Mouse (Mus musculus): ENCODE results near the gene Naa15.

Gene Naa15

DNA sequence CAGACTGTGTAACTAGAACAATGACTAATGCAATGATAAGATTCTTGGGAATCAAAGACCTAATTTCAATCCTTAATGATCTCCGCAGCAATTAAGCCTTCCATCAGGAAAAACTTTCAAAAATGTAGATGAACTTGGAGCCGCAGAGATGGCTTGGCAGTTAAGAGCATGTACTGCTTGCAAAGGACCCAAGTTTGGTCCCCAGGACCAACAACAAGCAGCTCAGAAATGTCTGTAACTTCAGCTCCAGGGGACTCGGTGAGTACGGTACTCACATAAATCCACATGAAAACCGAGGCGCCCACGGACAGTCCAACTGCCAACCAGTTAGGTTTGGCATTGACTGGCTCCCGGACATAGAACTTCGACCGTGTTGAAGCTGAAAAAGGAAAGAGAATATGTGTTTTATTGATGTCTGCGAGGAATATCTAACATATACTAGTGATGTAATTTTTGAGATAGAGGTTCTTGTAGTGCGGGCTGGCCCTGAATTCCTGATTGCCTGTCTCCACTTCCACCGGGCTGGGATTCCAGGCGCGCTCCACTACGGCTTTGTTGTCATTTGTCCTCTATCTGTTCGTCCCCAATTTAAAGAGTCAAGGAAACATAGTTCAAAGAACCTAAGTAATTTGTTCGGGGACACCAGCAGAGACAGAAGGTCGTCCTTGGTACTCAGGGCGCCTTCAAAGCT, 6.9 kb upstream of the Naa15 start:
- CTCF ChIA-PET, result interaction anchor here (0.6 to 1.7 kb wide), 18 partner anchors 8 to 861 kb away, joined by 3 to 20 read pairs (median 3); partner anchors contain the start of gene Mgarp (in 1 of the 4)
- POLR2A ChIA-PET, result interaction anchor here (0.5 to 12.6 kb wide), 27 partner anchors 8 to 184 kb away, joined by 3 to 127 read pairs (median 4); partner anchors contain the start of genes Mgarp (in 3 of the 4), Rab33b (in 2 of the 4) and Noct (in 1 of the 4)

DNA sequence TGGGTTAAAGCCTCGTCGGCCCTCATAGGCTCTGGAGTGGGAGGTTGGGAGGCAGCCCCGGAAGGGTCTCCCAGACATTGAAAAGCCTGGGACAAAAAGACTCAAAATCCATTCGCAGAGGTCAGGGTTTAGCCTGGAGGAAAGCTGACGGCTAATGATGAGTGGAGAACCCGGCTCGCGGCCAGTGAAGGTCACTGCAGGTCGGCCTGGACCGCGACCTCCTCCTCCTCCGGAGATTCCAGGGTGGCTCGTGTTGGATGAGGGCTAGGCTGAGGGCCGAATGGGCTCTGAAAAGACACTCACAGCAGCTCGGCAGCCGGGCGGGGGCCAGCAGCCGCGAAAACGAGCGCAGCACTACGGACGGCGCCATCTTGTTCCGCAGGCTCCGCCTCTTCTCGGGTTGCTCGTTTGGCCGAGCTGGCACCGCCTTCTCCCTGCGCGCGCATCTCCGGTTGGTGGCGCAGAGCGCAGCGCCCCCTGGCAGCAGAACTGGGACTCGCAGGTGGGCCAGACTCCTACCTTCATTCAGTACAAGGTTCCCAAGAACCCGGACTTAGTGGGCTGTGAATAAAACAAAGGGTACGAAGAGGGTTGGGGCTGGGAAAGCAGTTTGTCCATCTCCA, 6.3 kb upstream of the Naa15 start, which contains the start of gene Ndufc1:
TSS of gene Ndufc1 (minus strand) at position 428 of the 623 bp plus-strand sequence.
- ChIA-PET POLR2A (interaction anchor here (0.5 to 12.6 kb wide), 30 partner anchors 7 to 342 kb away, joined by 3 to 127 read pairs (median 4); partner anchors contain the start of genes Mgarp (in 3 of the 4) and Rab33b (in 2 of the 4)), CTCF (interaction anchor here (0.6 to 1.7 kb wide), 24 partner anchors 9 to 861 kb away, joined by 3 to 20 read pairs (median 3); partner anchors contain the start of gene Mgarp (in 1 of the 4))

DNA sequence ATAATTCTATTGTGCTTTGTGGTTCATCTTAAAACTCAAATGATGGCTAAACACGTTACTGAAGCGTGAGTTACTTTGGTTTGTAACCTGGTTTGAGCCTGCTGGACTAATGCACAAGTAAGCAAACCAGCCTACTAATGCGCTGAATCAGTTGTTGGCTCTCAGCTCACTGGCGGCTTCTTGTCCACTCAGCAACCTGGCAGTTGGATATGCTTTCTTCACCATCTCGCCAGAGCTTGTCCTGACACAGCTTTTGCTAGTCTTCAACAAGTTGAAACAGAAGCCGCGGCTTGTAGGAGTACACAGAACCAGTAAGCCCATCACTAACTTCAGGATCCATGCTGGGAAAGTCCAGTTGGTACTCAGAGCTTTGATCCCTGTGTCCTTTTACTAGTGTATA, 2.5 kb upstream of the Naa15 start:
- POLR2A ChIA-PET, result interaction anchor here in 3 of 4 experiments (0.7 to 12.6 kb wide), 12 partner anchors 10 to 226 kb away, joined by 3 to 127 read pairs (median 4); partner anchors contain the start of gene Mgarp (in 1 of the 3)
- CTCF ChIA-PET, result interaction anchor here in 1 of 4 experiments (0.6 kb wide), 1 partner anchor 11 kb away, joined by 5 read pairs; no protein-coding TSS in a partner anchor

DNA sequence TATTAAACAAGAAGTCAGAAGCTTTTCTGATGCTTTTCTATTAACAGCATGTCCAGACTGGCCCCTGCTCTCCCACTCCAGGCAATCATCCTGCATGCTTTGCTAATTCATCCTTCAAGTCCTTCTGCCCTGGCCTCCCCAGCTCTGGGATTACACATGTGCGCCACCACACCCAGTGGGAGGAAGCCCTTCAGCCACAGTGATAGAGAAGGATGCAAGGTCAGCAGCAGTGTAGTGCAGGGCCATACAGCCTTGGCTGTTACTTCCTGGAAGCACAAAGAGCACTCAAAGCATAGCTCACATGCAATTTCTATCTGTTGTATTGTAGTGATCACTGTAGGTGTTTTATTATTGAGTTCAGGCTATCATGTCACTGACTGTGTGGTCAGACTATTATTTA, 1.7 kb upstream of the Naa15 start:
- ChIA-PET POLR2A (interaction anchor here in 3 of 4 experiments (0.7 to 12.6 kb wide), 16 partner anchors 8 to 225 kb away, joined by 3 to 127 read pairs (median 4); partner anchors contain the start of gene Mgarp (in 1 of the 3)), CTCF (interaction anchor here in 3 of 4 experiments (0.5 to 0.7 kb wide), 3 partner anchors 10 to 1214 kb away, joined by 3 to 5 read pairs (median 3); no protein-coding TSS in a partner anchor)

DNA sequence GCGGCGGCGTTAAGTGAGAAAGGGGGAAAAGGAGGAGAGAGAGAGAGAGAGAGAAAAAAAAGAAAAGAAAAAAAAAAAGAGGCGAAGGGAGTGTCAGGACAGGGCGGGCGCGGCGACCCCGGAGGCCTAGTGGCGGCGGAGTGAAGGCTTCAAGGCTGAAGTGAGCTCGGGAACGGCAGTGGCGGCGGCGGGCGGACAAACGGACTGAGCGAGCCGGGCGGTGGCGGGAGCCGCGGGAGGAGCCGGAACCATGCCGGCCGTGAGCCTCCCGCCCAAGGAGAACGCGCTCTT, 1.1 kb downstream of the Naa15 start:
- POLR2A ChIA-PET, result interaction anchor here in 3 of 4 experiments (0.6 to 12.6 kb wide), 12 partner anchors 9 to 68 kb away, joined by 3 to 127 read pairs (median 4); partner anchors contain the start of genes Mgarp (in 2 of the 3) and Rab33b (in 1 of the 3)
- CTCF ChIA-PET, result interaction anchor here in 1 of 4 experiments (1.2 kb wide), 1 partner anchor 17 kb away, joined by 3 read pairs; no protein-coding TSS in a partner anchor

DNA sequence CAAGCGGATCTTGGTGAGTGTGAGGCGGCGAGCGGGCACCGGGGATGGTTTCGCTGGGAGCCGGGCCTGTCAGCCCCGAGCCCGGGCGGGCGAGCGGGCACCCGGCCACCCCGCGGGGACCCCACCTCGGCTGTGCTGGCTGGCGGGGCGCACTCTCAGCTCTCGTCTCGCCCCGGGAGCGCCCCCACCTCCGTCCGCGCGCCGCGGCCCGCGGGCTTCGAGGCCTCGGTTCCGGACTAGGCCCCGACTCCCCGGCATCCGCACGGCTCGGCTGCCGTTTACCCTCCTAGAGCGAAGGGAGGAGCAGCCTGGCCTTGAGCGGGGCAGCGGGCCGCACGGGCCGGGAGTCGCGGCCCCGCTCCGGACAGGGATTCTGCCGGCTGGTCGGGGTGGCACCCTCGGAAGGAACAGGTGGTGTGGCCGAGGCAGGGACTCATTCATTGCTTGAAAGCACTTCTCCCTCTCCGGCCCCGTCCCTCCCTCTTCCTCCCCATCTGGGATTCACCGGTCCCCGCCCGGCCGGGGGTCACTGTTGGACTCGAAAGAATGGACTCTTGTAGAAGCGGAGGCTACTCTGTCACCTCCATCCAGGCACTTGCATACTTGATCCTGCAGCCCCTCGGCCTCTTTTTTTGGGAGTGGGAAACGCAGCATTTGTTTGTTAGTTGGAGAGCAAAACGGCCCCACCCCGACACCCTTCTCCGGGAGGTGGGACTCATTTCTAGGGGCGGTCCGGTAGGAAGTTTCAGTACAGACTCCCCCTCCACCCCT, 1.6 kb downstream of the Naa15 start:
- CTCF ChIA-PET, result interaction anchor here in 1 of 4 experiments (1.2 kb wide), 1 partner anchor 18 kb away, joined by 3 read pairs; no protein-coding TSS in a partner anchor
- POLR2A ChIA-PET, result interaction anchor here (0.6 to 12.6 kb wide), 15 partner anchors 9 to 67 kb away, joined by 3 to 127 read pairs (median 4); partner anchors contain the start of genes Mgarp (in 2 of the 4) and Rab33b (in 1 of the 4)

DNA sequence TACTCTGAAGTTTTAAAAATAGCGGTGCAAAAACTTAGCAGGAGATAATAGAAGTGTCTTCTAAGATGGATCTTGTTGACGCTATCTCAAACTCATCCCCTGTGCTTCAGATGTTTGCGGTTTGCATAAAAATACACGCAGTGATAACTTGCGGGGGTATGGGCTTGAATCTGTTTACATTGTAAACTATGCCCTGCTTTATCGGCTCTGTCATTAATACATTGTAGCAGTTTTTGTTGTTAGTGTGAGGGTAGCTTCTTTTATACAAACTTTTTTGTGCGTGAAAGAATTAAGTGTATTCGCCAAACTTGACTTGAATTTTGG, 2.1 kb downstream of the Naa15 start:
- CTCF ChIA-PET, result no interaction called here
- POLR2A ChIA-PET, result interaction anchor here in 3 of 4 experiments (0.7 to 12.6 kb wide), 6 partner anchors 12 to 66 kb away, joined by 3 to 127 read pairs (median 4); partner anchors contain the start of gene Mgarp (in 1 of the 3)

DNA sequence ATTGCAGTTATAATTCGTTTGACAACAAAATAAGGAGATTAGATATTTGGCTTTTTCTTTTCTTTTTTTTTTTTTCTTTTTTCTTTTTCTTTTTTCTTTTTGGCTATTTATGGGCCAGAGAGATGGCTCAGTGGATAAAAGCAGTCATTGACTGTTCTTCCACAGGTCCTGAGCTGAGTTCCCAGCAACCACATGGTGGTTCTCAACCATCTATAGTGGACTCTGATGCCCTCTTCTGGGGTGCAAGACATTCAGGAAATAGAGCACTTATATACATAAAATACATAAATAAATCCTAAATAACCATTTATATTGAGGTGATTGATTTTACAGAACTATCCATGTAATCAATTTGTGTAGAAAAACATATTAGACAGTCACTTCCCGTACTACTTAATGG, 2.5 kb downstream of the Naa15 start:
- CTCF ChIA-PET, result no interaction called here

DNA sequence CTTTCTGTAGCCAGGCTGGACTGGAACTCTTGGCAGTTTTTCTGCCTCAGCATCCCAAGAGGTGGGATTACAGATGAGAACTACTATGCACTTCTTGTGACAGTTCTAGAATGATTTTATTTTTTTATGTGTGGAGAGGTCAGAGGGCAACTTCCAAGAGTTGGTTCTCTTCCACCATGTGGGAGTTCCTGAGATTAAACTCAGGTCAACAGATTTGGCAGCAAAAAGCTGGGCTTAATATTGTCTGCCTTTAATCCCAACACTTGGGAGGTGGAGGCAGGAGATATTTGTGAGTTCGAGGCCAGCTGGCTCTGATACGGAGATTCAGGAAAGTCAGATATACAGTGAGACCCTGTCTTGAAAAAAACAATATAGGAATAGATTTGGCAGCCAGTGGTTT, 3.0 kb downstream of the Naa15 start:
- ChIA-PET CTCF (no interaction called here), POLR2A (interaction anchor here in 1 of 4 experiments (0.7 to 12.6 kb wide), 4 partner anchors 11 to 1747 kb away, joined by 3 to 127 read pairs (median 4); partner anchors contain the start of gene Mgarp)

More for the DNA sequence above, 2.5 kb downstream of the Naa15 start:
- POLR2A ChIA-PET, result interaction anchor here in 3 of 4 experiments (0.7 to 12.6 kb wide), 7 partner anchors 11 to 1748 kb away, joined by 3 to 127 read pairs (median 3); partner anchors contain the start of gene Mgarp (in 1 of the 3)

DNA sequence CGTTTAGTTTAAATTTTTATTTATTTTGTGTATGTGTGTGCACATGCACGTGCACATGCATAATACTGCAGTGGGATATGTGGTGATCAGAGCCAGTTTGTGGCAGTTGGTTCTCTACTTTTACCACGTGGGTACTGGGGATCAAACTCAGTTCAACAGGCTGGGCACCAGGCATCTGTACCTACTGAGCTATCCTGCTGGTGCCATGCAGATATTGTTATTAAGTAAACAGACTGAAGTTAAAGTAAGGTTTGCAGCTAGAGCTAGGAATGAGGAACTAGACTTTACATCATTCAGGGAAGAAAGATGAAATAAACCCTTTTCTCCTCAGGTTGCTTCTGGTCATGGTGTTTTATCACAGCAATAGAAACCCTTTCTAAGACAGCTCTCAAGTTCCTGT, 7.0 kb downstream of the Naa15 start:
- ChIA-PET POLR2A (interaction anchor here in 2 of 4 experiments (1.3 to 6.0 kb wide), 6 partner anchors 9 to 64 kb away, joined by 5 to 35 read pairs (median 8); partner anchors contain the start of gene Ndufc1 (in 1 of the 2)), CTCF (interaction anchor here in 2 of 4 experiments (0.6 to 0.8 kb wide), 2 partner anchors 13 to 21 kb away, joined by 3 read pairs; partner anchors contain the start of gene Ndufc1 (in 1 of the 2))

DNA sequence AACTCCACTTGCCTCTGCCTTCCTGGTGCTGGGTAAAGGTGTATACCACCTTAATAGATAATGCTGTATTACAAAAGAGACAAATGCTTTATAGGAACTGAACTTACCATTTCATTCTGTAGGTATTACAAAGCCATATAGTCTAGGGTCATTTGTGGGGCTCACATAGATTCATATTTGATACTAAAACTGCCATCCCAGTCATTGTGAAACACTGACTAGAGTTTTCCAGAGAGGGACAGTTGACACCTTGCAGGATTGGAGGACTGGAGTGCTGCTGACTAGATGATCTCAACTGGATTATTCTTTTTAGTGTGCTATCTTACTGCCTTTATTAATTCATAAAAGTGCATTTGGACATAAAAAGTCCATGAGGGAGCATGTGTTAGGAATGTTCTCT, 10.4 kb downstream of the Naa15 start:
- ChIA-PET CTCF (no interaction called here), POLR2A (interaction anchor here in 2 of 4 experiments (0.7 to 6.0 kb wide), 4 partner anchors 15 to 111 kb away, joined by 3 to 35 read pairs (median 4); partner anchors contain the start of genes Mgarp (in 1 of the 2) and Ndufc1 (in 1 of the 2))

DNA sequence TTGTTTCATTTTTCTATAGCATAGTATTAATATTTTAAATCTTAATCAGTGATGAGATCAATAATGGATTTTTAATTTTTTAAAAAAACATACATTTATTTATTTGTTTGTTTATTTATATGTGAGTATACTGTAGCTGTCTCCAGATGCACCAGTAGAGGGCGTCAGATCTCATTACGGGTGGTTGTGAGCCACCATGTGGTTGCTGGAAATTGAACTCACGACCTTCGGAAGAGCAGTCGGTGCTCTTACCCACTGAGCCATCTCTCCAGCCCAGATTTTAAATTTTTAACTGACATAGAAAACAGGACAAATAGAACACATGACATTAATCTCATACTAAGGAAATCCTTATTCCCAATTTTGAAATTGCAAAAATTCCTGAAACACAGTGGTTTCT, 19.4 kb downstream of the Naa15 start:
- ChIA-PET CTCF (interaction anchor here in 2 of 4 experiments (0.8 to 1.4 kb wide), 5 partner anchors 8 to 200 kb away, joined by 3 to 5 read pairs (median 4); partner anchors contain the start of gene Ndufc1 (in 1 of the 2)), POLR2A (interaction anchor here in 3 of 4 experiments (0.6 to 2.5 kb wide), 11 partner anchors 8 to 200 kb away, joined by 3 to 7 read pairs (median 3); partner anchors contain the start of genes Naa15 (in 1 of the 3), Ndufc1 (in 1 of the 3) and Rab33b (in 1 of the 3))

DNA sequence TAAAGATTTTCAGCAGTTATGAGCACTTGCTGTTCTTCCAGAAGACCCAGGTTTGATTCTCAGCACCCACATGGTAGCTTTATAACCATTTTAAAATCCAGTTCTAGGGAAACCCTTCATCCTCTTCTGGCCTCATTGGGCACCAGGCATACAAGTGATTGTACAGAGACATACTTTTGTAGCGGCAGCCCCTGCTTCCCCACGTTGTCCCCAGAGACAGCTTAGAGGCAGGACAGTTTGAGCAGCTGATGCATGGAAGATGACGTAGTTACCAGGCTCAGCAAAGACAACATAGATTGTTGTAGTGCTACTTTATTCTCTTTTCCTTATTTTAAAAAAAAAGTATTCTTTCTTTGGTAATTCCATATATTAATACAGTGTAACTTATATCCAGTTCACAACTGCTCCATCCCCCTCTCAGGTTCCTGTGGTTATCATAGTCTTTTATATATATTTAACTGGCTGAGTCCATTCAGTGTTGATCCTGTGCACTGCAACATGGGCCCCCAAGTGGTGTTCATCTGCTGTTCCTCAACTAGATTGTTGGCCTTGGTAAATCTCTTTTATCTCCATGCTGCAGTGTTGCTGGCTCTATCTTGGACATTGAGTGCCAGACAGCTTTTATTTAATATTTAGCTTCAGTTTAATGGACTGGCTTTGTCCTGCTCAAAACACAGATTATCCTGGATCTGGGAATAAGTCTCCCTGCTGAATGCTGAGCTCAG, 20.1 kb downstream of the Naa15 start:
- ChIA-PET POLR2A (interaction anchor here (0.6 to 2.5 kb wide), 12 partner anchors 9 to 201 kb away, joined by 3 to 7 read pairs (median 3); partner anchors contain the start of genes Naa15 (in 1 of the 4), Ndufc1 (in 1 of the 4) and Rab33b (in 1 of the 4)), CTCF (interaction anchor here in 2 of 4 experiments (0.8 to 1.4 kb wide), 5 partner anchors 9 to 201 kb away, joined by 3 to 5 read pairs (median 4); partner anchors contain the start of gene Ndufc1 (in 1 of the 2))

DNA sequence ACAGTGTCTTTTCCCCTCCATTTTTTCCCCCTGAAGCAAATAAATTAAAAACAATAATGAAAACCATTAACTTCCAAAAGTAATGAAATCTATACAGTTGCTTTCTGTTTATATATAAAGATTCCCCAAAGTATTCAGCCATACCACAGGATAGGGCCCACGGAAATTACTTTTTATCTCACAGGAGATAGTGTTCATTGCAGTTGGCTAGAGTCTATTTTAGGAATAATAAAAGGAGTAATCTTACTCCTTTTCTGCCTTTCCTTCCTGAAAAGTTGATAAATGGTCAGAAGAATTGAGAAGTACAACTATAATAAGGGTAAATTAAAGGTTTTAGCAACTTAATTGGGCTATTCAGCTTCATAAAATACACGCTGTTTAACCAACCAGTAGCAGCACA, 53.6 kb downstream of the Naa15 start:
- POLR2A ChIA-PET, result interaction anchor here in 1 of 4 experiments (1.5 to 2.5 kb wide), 2 partner anchors 10 to 15 kb away, joined by 6 read pairs; partner anchors contain the start of gene Rab33b
- CTCF ChIA-PET, result no interaction called here

DNA sequence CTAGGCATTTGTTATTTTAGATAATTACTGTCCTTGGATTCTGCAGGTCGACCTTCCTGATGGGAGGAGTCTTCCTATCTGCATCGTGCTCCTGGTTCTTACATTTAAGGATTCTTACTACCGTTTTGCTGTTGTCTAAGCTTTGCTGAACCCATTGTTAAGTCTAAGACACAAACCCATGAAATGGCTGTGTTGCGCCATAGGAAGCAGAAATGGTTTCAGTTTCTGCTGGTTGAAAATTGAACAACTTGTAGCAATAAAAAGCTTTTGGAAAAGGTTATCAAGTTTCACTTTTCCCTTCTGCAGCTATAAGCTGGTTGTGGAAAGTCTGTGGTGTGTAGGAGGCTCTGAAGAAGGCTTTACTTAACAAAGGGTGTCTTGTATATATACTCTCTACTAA, 60.8 kb downstream of the Naa15 start:
- ChIA-PET CTCF (no interaction called here), POLR2A (interaction anchor here in 2 of 4 experiments (0.9 to 2.4 kb wide), 7 partner anchors 8 to 36 kb away, joined by 3 to 8 read pairs (median 5); partner anchors contain the start of gene Rab33b (in 1 of the 2))

DNA sequence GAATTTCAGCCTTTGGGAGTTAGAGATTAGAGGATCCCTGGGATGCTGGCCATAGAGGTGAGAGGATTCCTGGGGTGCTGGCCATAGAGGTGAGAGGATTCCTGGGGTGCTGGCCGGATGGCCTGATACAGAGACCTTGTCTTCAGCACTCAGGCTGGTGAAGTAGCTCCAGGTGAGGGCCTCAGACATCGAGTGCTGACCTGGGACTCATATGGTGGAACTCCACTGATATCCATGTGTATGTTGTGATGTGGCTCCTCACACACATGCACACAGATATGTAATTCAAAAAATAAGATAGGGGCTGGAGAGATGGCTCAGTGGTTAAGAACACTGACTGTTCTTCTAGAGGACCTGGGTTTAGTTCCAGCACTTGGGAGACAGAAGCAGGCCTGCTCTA, 64.9 kb downstream of the Naa15 start:
- POLR2A ChIA-PET, result interaction anchor here in 1 of 4 experiments (1.1 kb wide), 1 partner anchor 12 kb away, joined by 3 read pairs; no protein-coding TSS in a partner anchor
- CTCF ChIA-PET, result interaction anchor here in 3 of 4 experiments (0.6 to 1.8 kb wide), 5 partner anchors 31 to 775 kb away, joined by 3 to 8 read pairs (median 5); no protein-coding TSS in a partner anchor

Measured in embryonic stem cell, embryonic (primary cell).